Mouse (Mus musculus) embryonic facial prominence, embryonic 13.5 days (tissue): ENCODE results near the gene Ei24. TPM values are rescaled to one million over a fixed set of nuclear protein-coding genes. Genes with fewer than 3 reads are reported as not detected.
A peak's percentile ranks its signal among the peaks of the same experiment; 100 is the strongest.

Experiments
- ATAC-seq: fragments of 200-750 bp; cut with Nextera tagmentation; 2 replicates; pipeline ENCODE4 v1.8.0; 2017; ENCODE audit warnings: low read depth; ENCODE audit not compliant: insufficient number of reproducible peaks, insufficient read depth, low FRiP score, low TSS enrichment
- H3K27ac ChIP-seq: fragments of 300-500 bp; sonication (generic); 2 replicates; pipeline ENCODE4 v1.5.1; 2015; ENCODE audit warnings: moderate library complexity, mild to moderate bottlenecking, inconsistent platforms
- H3K27me3 ChIP-seq: fragments of 300-500 bp; sonication (generic); 2 replicates; pipeline ENCODE4 v1.6.1; 2015; ENCODE audit warnings: mild to moderate bottlenecking, inconsistent platforms
- H3K36me3 ChIP-seq: fragments of 300-500 bp; sonication (generic); 2 replicates; pipeline ENCODE4 v1.6.1; 2015; ENCODE audit warnings: mild to moderate bottlenecking, inconsistent platforms
- H3K4me1 ChIP-seq: fragments of 300-500 bp; sonication (generic); 2 replicates; pipeline ENCODE4 v1.6.1; 2015; ENCODE audit warnings: inconsistent platforms
- H3K4me2 ChIP-seq: fragments of 300-500 bp; sonication (generic); 2 replicates; pipeline ENCODE4 v1.6.1; 2015; ENCODE audit warnings: moderate library complexity, mild to moderate bottlenecking, inconsistent platforms
- H3K4me3 ChIP-seq: fragments of 300-500 bp; sonication (generic); 2 replicates; pipeline ENCODE4 v1.5.1; 2015; ENCODE audit warnings: mild to moderate bottlenecking, inconsistent platforms
- H3K9ac ChIP-seq: fragments of 300-500 bp; sonication (generic); 2 replicates; pipeline ENCODE4 v1.6.1; 2015; ENCODE audit warnings: mild to moderate bottlenecking, inconsistent platforms
- H3K9me3 ChIP-seq: fragments of 300-500 bp; sonication (generic); 2 replicates; pipeline ENCODE4 v1.6.1; 2016; ENCODE audit warnings: inconsistent platforms
- whole genome bisulfite sequencing: fragments of 180-500 bp; shearing (Covaris S2); methylation state at CpG from one replicate; pipeline ENCODE4 v1.1.7; 2015; ENCODE audit warnings: mixed read lengths; 5-methylcytosine and 5-hydroxymethylcytosine counted together
- polyA plus RNA-seq: library from polyadenylated mRNA; unstranded; fragments of >200 nt; fragmentation: Nextera tagmentation; extraction: Ambion mirVana; gene quantifications from 2 replicates; pipeline ENCODE4 v1.2.1, GENCODE M21; 2015

Ei24 gene
- 119 TPM in 2 replicates for polyA plus RNA-seq

DNA sequence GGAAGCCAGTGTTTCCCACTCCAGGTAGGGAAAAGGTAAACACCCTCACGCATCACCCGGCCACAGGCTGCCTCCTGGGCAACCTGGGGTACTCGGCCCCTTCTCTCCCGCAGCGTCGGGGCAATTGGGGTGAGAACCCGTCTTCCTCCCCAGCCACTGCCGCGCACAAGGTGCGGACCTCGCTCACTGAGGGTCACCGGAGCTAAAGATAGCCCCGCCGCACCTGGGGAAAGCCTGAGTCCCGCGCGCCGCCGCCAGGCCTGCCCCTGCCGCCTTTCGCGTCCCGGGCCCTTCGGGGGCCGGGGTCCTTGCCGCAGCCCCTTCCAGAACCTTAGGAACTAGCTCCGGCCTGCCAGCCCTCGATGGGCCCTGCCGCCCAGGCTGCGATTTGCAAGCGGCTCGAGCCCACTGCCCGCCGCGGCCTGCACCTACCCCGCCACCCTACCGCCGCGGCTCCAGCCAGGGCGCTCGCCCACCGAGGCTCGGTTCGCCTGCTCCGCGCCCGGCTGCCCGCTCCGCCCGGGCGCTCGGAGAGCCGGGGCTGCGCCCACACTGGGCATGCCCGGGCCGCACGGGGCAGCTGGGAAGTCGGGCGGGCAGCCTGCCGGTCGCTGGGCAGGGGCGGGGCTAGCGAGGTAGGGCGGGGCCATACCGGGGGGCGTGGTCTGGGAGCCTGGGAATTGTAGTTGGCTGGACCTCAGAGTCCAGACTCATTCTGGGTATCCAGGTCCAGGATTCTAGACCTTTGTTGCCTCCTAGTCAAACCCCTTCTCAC, at the start of gene Ei24:
Ei24 (minus strand) TSS at position 613 of the 775 bp plus-strand sequence.
- no peaks in the 10 kb centered on the region for H3K9me3 ChIP-seq
- peak; percentile 96 for ATAC-seq
- peak within 1 kb of the TSS; percentile 97 for H3K4me3 ChIP-seq
- no peaks in the 10 kb centered on the region for H3K27me3 ChIP-seq
- peak within 1 kb of the TSS; percentile 80 for H3K4me2 ChIP-seq
- H3K9ac ChIP-seq = peak within 1 kb of the TSS; percentile 98
- H3K27ac ChIP-seq = peak within 1 kb of the TSS; percentile 80
- WGBS = 1% methylated on average over 64 of the region's 66 CpGs
- H3K4me1 ChIP-seq = no peaks in the 10 kb centered on the region; the same call in 1 of the 2 replicates
- peaks cover 9% of the 10 kb centered on the region for H3K36me3 ChIP-seq

DNA sequence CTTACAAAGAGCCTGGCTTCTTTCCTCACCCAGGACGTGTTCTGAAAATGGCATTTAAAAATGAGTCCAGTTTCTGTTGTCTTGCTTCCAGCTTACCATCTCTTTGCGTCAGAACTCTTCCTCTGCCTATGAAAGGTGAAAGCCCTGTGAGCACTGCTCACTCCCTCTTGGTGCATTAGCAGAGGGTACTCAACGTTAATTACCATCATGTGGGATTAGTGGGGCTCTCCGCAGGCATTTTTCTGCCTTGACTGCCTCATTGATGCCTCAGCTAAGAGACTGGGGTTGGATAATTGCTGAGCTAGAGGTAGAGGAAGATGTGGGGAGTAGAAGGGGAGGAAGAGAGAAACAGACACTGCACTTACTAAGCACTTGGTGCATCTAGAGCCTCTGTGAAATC, 49.2 kb upstream of the Ei24 start:
- no peak overlapping the region for H3K9ac ChIP-seq
- H3K4me3 ChIP-seq = no peak overlapping the region
- H3K36me3 ChIP-seq = peaks cover 18% of the 10 kb centered on the region
- no peak for ATAC-seq
- no peak overlapping the region for H3K27ac ChIP-seq
- no peaks in the 10 kb centered on the region for H3K9me3 ChIP-seq
- no peaks in the 10 kb centered on the region for H3K27me3 ChIP-seq
- H3K4me1 ChIP-seq = no peaks in the 10 kb centered on the region
- 29% methylated on average over 4 of the region's 4 CpGs for WGBS
- no peak overlapping the region for H3K4me2 ChIP-seq

- H3K9ac ChIP-seq = peak overlapping the region; percentile 71
- H3K4me3 ChIP-seq = peak overlapping the region; percentile 55
- no peak for ATAC-seq
- H3K27ac ChIP-seq = no peak overlapping the region
- H3K4me2 ChIP-seq = peak overlapping the region; percentile 77
- H3K4me1 ChIP-seq = peaks cover 17% of the 10 kb centered on the region
- H3K9me3 ChIP-seq = no peaks in the 10 kb centered on the region
- 39% methylated on average over 3 of the region's 3 CpGs for WGBS
- H3K27me3 ChIP-seq = peaks cover 14% of the 10 kb centered on the region
- no peaks in the 10 kb centered on the region for H3K36me3 ChIP-seq
Measured at GRCm38 (mm10) chr9:36833914-36834313, 36.7 kb upstream of the Ei24 start.

DNA sequence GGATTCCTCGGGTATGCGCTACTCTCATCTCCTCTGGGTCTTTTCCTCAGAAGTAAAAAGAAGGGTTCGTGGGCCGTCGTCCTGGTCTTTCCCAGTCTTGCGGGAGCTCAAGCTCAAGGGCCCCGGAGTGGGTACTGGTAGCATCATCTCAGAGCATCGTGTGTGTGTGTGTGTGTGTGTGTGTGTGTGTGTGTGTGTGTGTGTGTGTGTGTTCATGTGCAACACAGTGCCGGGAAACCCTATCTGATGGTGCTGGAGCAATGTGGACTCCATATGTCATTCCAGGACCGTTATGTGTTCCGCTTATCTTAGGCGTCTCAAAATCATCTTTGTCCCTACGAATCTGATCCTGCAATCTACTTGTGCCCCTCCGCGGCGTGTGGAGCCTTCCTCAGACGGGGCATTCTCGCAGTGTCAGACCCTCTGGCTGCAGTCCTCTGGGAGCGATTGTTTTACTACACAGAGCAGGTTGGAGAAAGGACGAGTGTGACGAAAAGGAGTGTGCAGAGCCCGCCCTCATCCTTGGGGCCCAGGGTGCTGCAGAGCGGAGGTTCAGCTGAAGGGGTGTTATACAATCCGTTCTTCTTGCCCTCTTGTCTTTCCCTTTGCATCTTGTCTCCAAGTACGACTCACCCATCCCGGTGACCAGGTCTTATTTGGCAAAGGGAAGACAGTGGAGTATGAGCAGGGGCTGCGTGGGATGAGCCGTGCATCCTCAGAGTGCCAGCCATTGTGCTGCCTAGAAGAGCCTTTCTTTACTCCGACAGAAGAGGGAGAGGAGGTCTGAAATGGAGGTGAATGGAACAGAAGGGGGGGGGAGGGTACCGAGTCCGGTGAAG, 36.1 kb upstream of the Ei24 start:
- H3K27ac ChIP-seq = peak overlapping the region; percentile 69
- H3K9me3 ChIP-seq = no peaks in the 10 kb centered on the region
- peak overlapping the region; percentile 77 for H3K4me2 ChIP-seq
- no peaks in the 10 kb centered on the region for H3K36me3 ChIP-seq
- peaks cover 17% of the 10 kb centered on the region for H3K4me1 ChIP-seq
- ATAC-seq = peak; percentile 60; the same call in 1 of the 2 replicates
- peaks cover 14% of the 10 kb centered on the region for H3K27me3 ChIP-seq
- H3K4me3 ChIP-seq = peak overlapping the region; percentile 55
- peak overlapping the region; percentile 71 for H3K9ac ChIP-seq
- WGBS = 1% methylated on average over 31 of the region's 31 CpGs

GRCm38 (mm10) chr9:36832529-36832928, 35.3 kb upstream of the Ei24 start:
- no peaks in the 10 kb centered on the region for H3K36me3 ChIP-seq
- H3K4me3 ChIP-seq = peak overlapping the region; percentile 55
- peak overlapping the region; percentile 77 for H3K4me2 ChIP-seq
- no peaks in the 10 kb centered on the region for H3K9me3 ChIP-seq
- ATAC-seq = peak; percentile 92
- WGBS = 1% methylated on average over 32 of the region's 32 CpGs
- H3K9ac ChIP-seq = peak overlapping the region; percentile 71
- peak overlapping the region; percentile 69 for H3K27ac ChIP-seq
- H3K27me3 ChIP-seq = peaks cover 14% of the 10 kb centered on the region
- H3K4me1 ChIP-seq = peaks cover 17% of the 10 kb centered on the region

DNA sequence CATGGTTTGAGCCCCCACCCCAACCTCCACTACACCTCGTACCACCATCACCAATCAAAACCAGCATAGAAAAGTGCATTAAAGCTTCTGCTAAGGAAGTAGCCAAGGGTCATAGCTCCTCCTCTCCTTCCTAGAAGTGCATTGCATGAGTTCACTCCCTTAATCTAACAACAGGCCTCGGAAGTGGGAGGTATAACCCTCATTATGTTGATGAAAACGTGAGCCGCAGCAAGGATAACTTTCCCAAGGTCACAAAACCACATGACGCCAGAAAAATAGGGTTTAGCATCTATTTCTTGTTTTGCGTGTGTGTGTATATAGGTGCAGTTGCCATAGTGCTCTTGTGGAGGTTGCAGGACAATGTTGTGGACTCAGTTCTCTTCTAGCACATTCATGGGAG, 34.2 kb upstream of the Ei24 start:
- H3K4me1 ChIP-seq = peaks cover 17% of the 10 kb centered on the region
- peaks cover 14% of the 10 kb centered on the region for H3K27me3 ChIP-seq
- H3K36me3 ChIP-seq = no peaks in the 10 kb centered on the region
- 74% methylated on average over 6 of the region's 6 CpGs for WGBS
- no peak for ATAC-seq
- no peak overlapping the region for H3K9ac ChIP-seq
- H3K4me2 ChIP-seq = no peak overlapping the region
- no peaks in the 10 kb centered on the region for H3K9me3 ChIP-seq
- H3K27ac ChIP-seq = no peak overlapping the region
- H3K4me3 ChIP-seq = no peak overlapping the region

GRCm38 (mm10) chr9:36826612-36827363, 29.6 kb upstream of the Ei24 start:
- Histone ChIP-seq H3K9me3 (no peaks in the 10 kb centered on the region), H3K4me2 (no peak overlapping the region), H3K9ac (no peak overlapping the region), H3K27ac (no peak overlapping the region), H3K36me3 (no peaks in the 10 kb centered on the region), H3K4me1 (peaks cover 7% of the 10 kb centered on the region), H3K4me3 (no peak overlapping the region), H3K27me3 (no peaks in the 10 kb centered on the region)
- WGBS = 58% methylated on average over 2 of the region's 2 CpGs
- ATAC-seq = no peak

DNA sequence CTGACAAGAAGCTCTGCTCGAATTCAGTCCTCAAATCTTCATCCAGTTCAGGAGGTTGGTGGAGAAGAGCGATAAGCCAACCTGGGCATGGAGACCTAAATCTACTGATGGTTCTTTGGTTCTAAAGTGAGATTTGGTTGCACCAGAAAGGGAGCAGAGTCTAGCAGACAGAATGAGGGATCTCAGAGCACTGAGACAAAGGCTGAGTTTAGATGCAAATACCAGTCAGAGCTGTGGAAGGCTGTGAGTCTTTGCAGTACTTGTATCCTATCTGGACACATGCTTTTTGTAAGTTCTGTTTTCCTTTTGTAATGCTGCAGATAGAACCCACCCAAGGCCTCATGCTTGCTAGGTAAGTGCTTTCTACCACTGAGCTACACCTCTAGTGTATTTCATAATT, 24.8 kb upstream of the Ei24 start:
- Histone ChIP-seq H3K4me1 (peaks cover 14% of the 10 kb centered on the region), H3K9me3 (no peaks in the 10 kb centered on the region), H3K9ac (no peak overlapping the region), H3K36me3 (no peaks in the 10 kb centered on the region), H3K27ac (peak overlapping the region; percentile 72), H3K4me2 (peak overlapping the region; percentile 52), H3K4me3 (peak overlapping the region; percentile 23; the same call in 1 of the 2 replicates), H3K27me3 (no peaks in the 10 kb centered on the region)
- ATAC-seq = no peak
- WGBS = 25% methylated on average over 2 of the region's 2 CpGs

DNA sequence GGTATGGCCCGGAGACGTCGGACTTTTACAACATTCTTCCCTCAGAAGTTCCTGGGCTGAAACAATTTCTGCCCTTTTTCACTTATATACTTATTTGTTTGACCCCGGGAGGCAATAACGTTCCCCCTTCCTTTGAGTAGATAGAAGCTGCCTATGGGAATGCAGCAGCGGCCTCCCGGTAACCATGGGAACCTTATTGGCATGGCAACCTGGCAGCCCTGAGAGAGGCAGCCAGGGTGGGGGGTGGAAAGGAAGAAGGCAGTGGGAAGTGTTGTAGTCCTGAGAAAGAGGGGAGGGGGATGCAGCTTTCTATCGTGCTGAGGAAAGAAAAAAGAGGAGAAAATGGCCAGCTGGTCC, 24.4 kb upstream of the Ei24 start, which contains the start of gene Fez1:
Fez1 (plus strand) TSS at position 221 of the 357 bp plus-strand sequence.
- peak; percentile 86 for ATAC-seq
- Histone ChIP-seq H3K27me3 (no peaks in the 10 kb centered on the region), H3K9ac (peak within 1 kb of the TSS; percentile 27; the same call in 1 of the 2 replicates), H3K4me3 (peak within 1 kb of the TSS; percentile 23; the same call in 1 of the 2 replicates), H3K9me3 (no peaks in the 10 kb centered on the region), H3K27ac (peak within 1 kb of the TSS; percentile 72), H3K4me2 (peak within 1 kb of the TSS; percentile 52), H3K36me3 (no peaks in the 10 kb centered on the region), H3K4me1 (peaks cover 14% of the 10 kb centered on the region)
- WGBS = 1% methylated on average over 8 of the region's 8 CpGs

DNA sequence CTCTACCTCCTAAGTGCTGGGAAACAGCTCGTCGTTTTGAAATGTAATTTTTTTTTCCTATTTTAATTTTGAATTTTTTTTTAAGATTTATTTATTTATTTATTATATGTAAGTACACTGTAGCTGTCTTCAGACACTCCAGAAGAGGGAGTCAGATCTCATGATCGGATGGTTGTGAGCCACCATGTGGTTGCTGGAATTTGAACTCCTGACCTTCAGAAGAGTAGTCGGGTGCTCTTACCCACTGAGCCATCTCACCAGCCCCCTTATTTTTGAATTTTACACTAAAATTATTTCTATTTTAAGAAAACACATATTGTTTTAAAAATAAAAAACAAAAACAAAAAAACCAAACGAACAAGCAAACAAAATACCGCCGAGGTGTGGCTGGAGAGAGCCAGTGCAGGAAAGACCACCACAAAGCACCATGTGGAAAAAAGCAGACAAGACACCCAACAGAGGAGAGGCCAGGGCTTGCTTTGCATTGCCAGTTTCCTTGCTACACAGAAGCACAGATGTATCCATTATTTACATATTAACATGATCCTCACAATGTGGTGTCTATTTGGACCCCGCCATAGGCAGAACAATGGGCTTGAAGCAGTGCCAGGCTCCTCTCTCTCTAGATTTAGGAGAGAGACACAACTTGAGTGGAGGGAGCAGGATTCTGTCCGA, 23.9 kb upstream of the Ei24 start:
- Histone ChIP-seq H3K4me1 (peaks cover 12% of the 10 kb centered on the region), H3K27me3 (no peaks in the 10 kb centered on the region), H3K36me3 (no peaks in the 10 kb centered on the region), H3K4me2 (peak overlapping the region; percentile 52), H3K4me3 (peak overlapping the region; percentile 23; the same call in 1 of the 2 replicates), H3K27ac (peak overlapping the region; percentile 72), H3K9ac (peak overlapping the region; percentile 27; the same call in 1 of the 2 replicates), H3K9me3 (no peaks in the 10 kb centered on the region)
- 34% methylated on average over 9 of the region's 9 CpGs for WGBS
- peak; percentile 53; the same call in 1 of the 2 replicates for ATAC-seq
